Mouse (Mus musculus): ENCODE results near the gene Wwp2.

GRCm38 (mm10) chr8:107396106-107396670 is 40.0 kb upstream of the Wwp2 start:
- TF ChIP-seq POLR2A (IDR thresholded peaks at IDR 0.05; ENCODE audit: control insufficient read depth, low read depth, low read length) = no peak
- TF ChIP-seq CTCF (IDR thresholded peaks at IDR 0.05; ENCODE audit: control insufficient read depth, insufficient read depth, insufficient replicate concordance, low read depth, low read length) = no peak
